Mouse (Mus musculus) hindbrain, postnatal 0 days (tissue): ENCODE results near the gene Cela1. TPM values are rescaled to one million over a fixed set of nuclear protein-coding genes. Genes with fewer than 3 reads are reported as not detected.

ENCODE experiments used
- ATAC-seq: fragments of 200-750 bp; cut with Nextera tagmentation; 2 replicates; pipeline ENCODE4 v1.8.0; 2017; ENCODE audit warnings: mild to moderate bottlenecking, moderate TSS enrichment, moderate library complexity
- DNase-seq: peaks from one replicate; pipeline ENCODE4 v3.0.0-alpha.2; 2015; ENCODE audit warnings: low spot score
- H3K27ac ChIP-seq: fragments of 300-500 bp; sonication (generic); 2 replicates; pipeline ENCODE4 v1.5.1; 2014; ENCODE audit warnings: mild to moderate bottlenecking
- H3K27me3 ChIP-seq: fragments of 300-500 bp; sonication (generic); 2 replicates; pipeline ENCODE4 v1.6.1; 2014; ENCODE audit warnings: low read length, mixed read lengths; ENCODE audit not compliant: insufficient read depth
- H3K36me3 ChIP-seq: fragments of 300-500 bp; sonication (generic); 2 replicates; pipeline ENCODE4 v1.6.1; 2014; ENCODE audit warnings: low read length, mixed read lengths; ENCODE audit not compliant: insufficient read depth
- H3K4me1 ChIP-seq: fragments of 300-500 bp; sonication (generic); 2 replicates; pipeline ENCODE4 v1.6.1; 2014; ENCODE audit warnings: antibody characterized with exemption, low read length, mixed read lengths; ENCODE audit not compliant: insufficient read depth
- H3K4me2 ChIP-seq: fragments of 300-500 bp; sonication (generic); 2 replicates; pipeline ENCODE4 v1.6.1; 2014; ENCODE audit warnings: low read depth, mild to moderate bottlenecking, low read length, moderate library complexity, mixed read lengths
- H3K4me3 ChIP-seq: fragments of 300-500 bp; sonication (generic); 2 replicates; pipeline ENCODE4 v1.5.1; 2014; ENCODE audit warnings: low read length
- H3K9ac ChIP-seq: fragments of 300-500 bp; sonication (generic); replicated peaks from 2 replicates; pipeline ENCODE4 v1.6.1; 2014; ENCODE audit warnings: mild to moderate bottlenecking, low read length, moderate library complexity, mixed read lengths
- H3K9me3 ChIP-seq: fragments of 300-500 bp; sonication (generic); 2 replicates; pipeline ENCODE4 v1.6.1; 2016; ENCODE audit warnings: low read length, mixed read lengths
- CTCF ChIP-seq: IDR thresholded peaks from 2 replicates; pipeline ENCODE4 v1.5.1; 2016; ENCODE audit warnings: antibody characterized with exemption, control low read depth, low read depth
- WGBS: fragments of 180-500 bp; shearing (Covaris S2); extraction: QIAGEN DNeasy Blood & Tissue Kit; methylation state at CpG from one replicate; pipeline ENCODE4 v1.1.7; 2014; 5-methylcytosine and 5-hydroxymethylcytosine counted together
- polyA plus RNA-seq: library from polyadenylated mRNA; unstranded; fragments of >200 nt; fragmentation: Nextera tagmentation; extraction: Ambion mirVana; gene quantifications from 2 replicates; pipeline ENCODE4 v1.2.1, GENCODE M21; 2015
- total RNA-seq: library from RNA; depleted of rRNA; stranded (reverse); fragments of >200 nt; gene quantifications from 2 replicates; pipeline ENCODE4 v1.2.3, GENCODE M21; 2014

Gene Cela1
- total and polyA plus RNA-seq, 2 experiments from 2014 or later: 1.8 to 3.1 TPM

- DNase-seq (no peak), ATAC-seq (no peak)
- Histone ChIP-seq H3K4me2 (no peak overlapping the region), H3K9me3 (no peaks in the 10 kb centered on the region), H3K27me3 (no peaks in the 10 kb centered on the region), H3K27ac (no peak overlapping the region), H3K4me3 (no peak overlapping the region), H3K36me3 (no peaks in the 10 kb centered on the region), H3K4me1 (no peaks in the 10 kb centered on the region), H3K9ac (no peak overlapping the region)
- 68% methylated on average over 6 of the region's 6 CpGs for WGBS
- no peak for TF ChIP-seq CTCF
Measured at GRCm38 (mm10) chr15:100699386-100699785, 11.7 kb upstream of the Cela1 start.

- H3K4me3 ChIP-seq: no peak overlapping the region
- DNase-seq: no peak
- 77% methylated on average over 10 of the region's 10 CpGs for WGBS
Measured at GRCm38 (mm10) chr15:100698078-100698477, 10.4 kb upstream of the Cela1 start.

GRCm38 (mm10) chr15:100694406-100694805 lies 6.7 kb upstream of the Cela1 start:
- H3K4me1 ChIP-seq: no peaks in the 10 kb centered on the region
- H3K4me2 ChIP-seq: no peak overlapping the region
- no peaks in the 10 kb centered on the region for H3K27me3 ChIP-seq
- no peak overlapping the region for H3K9ac ChIP-seq
- no peak overlapping the region for H3K4me3 ChIP-seq
- no peak for TF ChIP-seq CTCF
- H3K27ac ChIP-seq: no peak overlapping the region
- peaks cover 8% of the 10 kb centered on the region; the same call in 1 of the 2 replicates for H3K9me3 ChIP-seq
- DNase-seq: no peak
- WGBS: 57% methylated on average over 9 of the region's 9 CpGs
- ATAC-seq: no peak
- no peaks in the 10 kb centered on the region for H3K36me3 ChIP-seq

More at GRCm38 (mm10) chr15:100698078-100698477, 10.4 kb upstream of the Cela1 start:
- no peak for TF ChIP-seq CTCF
- Histone ChIP-seq H3K27ac (no peak overlapping the region), H3K9me3 (no peaks in the 10 kb centered on the region), H3K9ac (no peak overlapping the region), H3K4me1 (no peaks in the 10 kb centered on the region), H3K27me3 (no peaks in the 10 kb centered on the region), H3K36me3 (no peaks in the 10 kb centered on the region), H3K4me2 (no peak overlapping the region)
- no peak for ATAC-seq

- TF ChIP-seq CTCF: no peak
- WGBS: 74% methylated on average over 3 of the region's 3 CpGs
- no peak for DNase-seq
- H3K9me3 ChIP-seq: peaks cover 8% of the 10 kb centered on the region; the same call in 1 of the 2 replicates
- H3K4me3 ChIP-seq: no peak overlapping the region
- no peak for ATAC-seq
- H3K4me2 ChIP-seq: no peak overlapping the region
- no peak overlapping the region for H3K27ac ChIP-seq
- H3K9ac ChIP-seq: no peak overlapping the region
- H3K27me3 ChIP-seq: no peaks in the 10 kb centered on the region
- H3K4me1 ChIP-seq: no peaks in the 10 kb centered on the region
- no peaks in the 10 kb centered on the region for H3K36me3 ChIP-seq
Measured at GRCm38 (mm10) chr15:100691990-100692389, 4.3 kb upstream of the Cela1 start.

GRCm38 (mm10) chr15:100686989-100687388 lies 732 bp downstream of the Cela1 start:
- ATAC-seq: no peak
- Histone ChIP-seq H3K27ac (no peak overlapping the region), H3K27me3 (no peaks in the 10 kb centered on the region), H3K4me2 (no peak overlapping the region), H3K36me3 (no peaks in the 10 kb centered on the region), H3K9ac (no peak overlapping the region), H3K4me3 (no peak overlapping the region), H3K4me1 (no peaks in the 10 kb centered on the region), H3K9me3 (peaks cover 8% of the 10 kb centered on the region; the same call in 1 of the 2 replicates)
- TF ChIP-seq CTCF: no peak
- no peak for DNase-seq
- WGBS: 65% methylated on average over 12 of the region's 12 CpGs

GRCm38 (mm10) chr15:100686434-100686833 lies 1.3 kb downstream of the Cela1 start:
- Histone ChIP-seq H3K27me3 (no peaks in the 10 kb centered on the region), H3K9ac (no peak overlapping the region), H3K4me2 (no peak overlapping the region), H3K9me3 (peaks cover 8% of the 10 kb centered on the region; the same call in 1 of the 2 replicates), H3K4me3 (no peak overlapping the region), H3K36me3 (no peaks in the 10 kb centered on the region), H3K27ac (no peak overlapping the region), H3K4me1 (no peaks in the 10 kb centered on the region)
- WGBS: 78% methylated on average over 6 of the region's 6 CpGs
- no peak for ATAC-seq
- no peak for DNase-seq
- TF ChIP-seq CTCF: no peak

- 85% methylated on average over 8 of the region's 8 CpGs for WGBS
- ATAC-seq: no peak
- no peaks in the 10 kb centered on the region for H3K27me3 ChIP-seq
Measured at GRCm38 (mm10) chr15:100685849-100686248, 1.9 kb downstream of the Cela1 start.

More at GRCm38 (mm10) chr15:100685849-100686248, 1.9 kb downstream of the Cela1 start:
- Histone ChIP-seq H3K4me2 (no peak overlapping the region), H3K9ac (no peak overlapping the region), H3K4me3 (no peak overlapping the region), H3K9me3 (peaks cover 8% of the 10 kb centered on the region; the same call in 1 of the 2 replicates), H3K4me1 (no peaks in the 10 kb centered on the region), H3K27ac (no peak overlapping the region), H3K36me3 (no peaks in the 10 kb centered on the region)
- TF ChIP-seq CTCF: no peak
- no peak for DNase-seq
